7 mouse cellular contexts compared by ENCODE assay signal in genomic region chr2:101536887-101537286, GRCm38 (mm10).
DNase-seq lines count a peak whose midpoint lies in the region; ATAC-seq lines count a peak whose summit lies in the region.
"Not testable (repeated sequence)": the region's sequence is repeated elsewhere in the genome, so short reads cannot be mapped to it uniquely, and the experiment has no call there.

No protein-coding gene starts in this region.

- not testable (repeated sequence) for H3K27ac ChIP-seq in forebrain, embryonic 15.5 days (replicated peaks); hindbrain, embryonic 13.5 days

- H3K4me2 ChIP-seq in forebrain, embryonic 15.5 days (replicated peaks); hindbrain, embryonic 13.5 days: not testable (repeated sequence)

- H3K36me3 ChIP-seq in forebrain, embryonic 15.5 days; hindbrain, embryonic 13.5 days: not testable (repeated sequence)

- WGBS in forebrain, embryonic 15.5 days: 57% methylated on average over 6 of the region's 6 CpGs
- WGBS in hindbrain, embryonic 13.5 days: 73% methylated on average over 6 of the region's 6 CpGs

- H3K9ac ChIP-seq in forebrain, embryonic 15.5 days (replicated peaks); hindbrain, embryonic 13.5 days: not testable (repeated sequence)

- intact Hi-C loops in left cerebral cortex, postnatal 4 days (cut with DNase I): not testable (repeated sequence)

- H3K9me3 ChIP-seq in forebrain, embryonic 15.5 days; hindbrain, embryonic 13.5 days: not testable (repeated sequence)

- peak; percentile 80 for ATAC-seq in forebrain, embryonic 15.5 days (replicated peaks)
- ATAC-seq in hindbrain, embryonic 13.5 days (ENCODE audit: low FRiP score): 0 out of 2 replicates have a peak, but pooled peaks have one; percentile 14

- not testable (repeated sequence) for H3K27me3 ChIP-seq in forebrain, embryonic 15.5 days; hindbrain, embryonic 13.5 days

- not testable (repeated sequence) for H3K4me1 ChIP-seq in forebrain, embryonic 15.5 days; hindbrain, embryonic 13.5 days (replicated peaks)

- not testable (repeated sequence) for H3K4me3 ChIP-seq in forebrain, embryonic 15.5 days; hindbrain, embryonic 13.5 days

- peak; percentile 34 for DNase-seq in NIH3T3 (ENCODE audit: low read depth)
- DNase-seq in cerebellum, adult 11-12 months: peak; percentile 60
- peak; percentile 63 for DNase-seq in cerebellum, adult 9-10 months
- DNase-seq in cerebellum, postnatal 25 days: peak; percentile 55 to 68
- DNase-seq in left cerebral cortex, postnatal 4 days: peak; percentile 78
